Mouse (Mus musculus) CD4-positive, CD25-positive, alpha-beta regulatory T cell, adult 2 months (primary cell): ENCODE measurements at regions not wholly inside any gene's neighbourhood (a gene's known extent, or its start where the extent isn't known, plus 50 kb on each side); places are given as distances from the start of the nearest gene placed in this dataset.

Experiments
- DNase-seq: peaks from one replicate; pipeline ENCODE4 v3.0.0-alpha.2; 2012; ENCODE audit warnings: low read depth, low spot score

DNA sequence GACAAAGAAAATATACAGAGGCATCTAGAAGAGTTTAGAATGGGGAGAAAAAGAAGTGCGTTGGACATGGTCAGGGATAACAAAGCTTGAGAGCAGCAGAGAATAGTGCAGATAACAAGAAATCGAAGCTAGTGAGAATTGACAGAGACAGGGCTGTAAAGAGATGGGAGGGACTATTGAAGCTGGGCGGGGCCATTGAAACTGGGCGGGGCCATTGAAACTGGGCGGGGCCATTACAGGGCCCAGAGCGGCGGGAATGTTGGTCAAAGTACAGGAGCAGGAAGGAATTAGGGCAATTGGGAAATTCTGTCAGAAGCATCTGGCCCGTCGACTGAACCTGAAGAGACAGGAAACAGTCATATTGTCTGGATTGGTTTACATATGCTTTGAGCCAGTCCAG is 243.3 kb upstream of the Srek1ip1 start:
- no peak for DNase-seq

DNA sequence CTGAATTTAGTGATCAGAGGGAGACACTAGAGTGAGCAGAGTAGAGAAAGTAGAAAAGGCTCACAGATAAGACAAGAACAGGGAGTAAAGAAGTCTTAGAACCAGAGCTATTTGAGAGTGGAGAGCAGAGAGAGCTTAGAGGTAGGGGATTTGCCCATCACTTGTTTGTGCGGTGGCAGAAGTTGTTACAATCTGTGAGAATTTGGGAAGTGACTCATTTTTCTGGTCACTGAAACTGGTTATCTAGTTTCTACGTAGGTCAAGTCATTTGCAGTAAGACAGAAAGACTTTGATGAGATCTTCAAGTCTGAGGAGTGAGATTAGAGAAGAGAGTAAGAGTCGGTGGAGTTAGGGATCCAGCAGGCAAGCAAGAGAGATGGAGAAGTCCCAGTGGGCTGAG is 239.0 kb upstream of the Srek1ip1 start:
- DNase-seq = no peak

DNA sequence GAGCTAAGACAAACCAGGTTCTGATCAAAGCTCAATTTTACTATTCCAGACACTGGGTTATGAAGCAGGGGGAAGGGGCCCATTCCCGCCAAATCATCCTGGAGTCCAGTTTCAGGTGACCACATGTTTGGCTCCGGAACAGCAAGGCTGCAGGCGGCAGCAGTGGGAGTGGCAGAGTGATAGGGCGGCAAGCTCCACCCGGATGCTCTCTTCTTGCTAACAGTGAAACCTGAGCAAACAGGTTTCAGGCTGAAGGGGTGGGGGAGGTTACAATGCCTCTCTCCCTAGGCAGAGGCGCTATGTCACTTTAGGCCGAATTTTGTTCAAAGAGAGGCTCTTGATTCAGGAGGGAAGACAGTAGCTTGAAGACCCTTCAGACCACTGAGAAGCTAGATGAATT is 235.7 kb upstream of the Srek1ip1 start:
- DNase-seq = peak; percentile 33

DNA sequence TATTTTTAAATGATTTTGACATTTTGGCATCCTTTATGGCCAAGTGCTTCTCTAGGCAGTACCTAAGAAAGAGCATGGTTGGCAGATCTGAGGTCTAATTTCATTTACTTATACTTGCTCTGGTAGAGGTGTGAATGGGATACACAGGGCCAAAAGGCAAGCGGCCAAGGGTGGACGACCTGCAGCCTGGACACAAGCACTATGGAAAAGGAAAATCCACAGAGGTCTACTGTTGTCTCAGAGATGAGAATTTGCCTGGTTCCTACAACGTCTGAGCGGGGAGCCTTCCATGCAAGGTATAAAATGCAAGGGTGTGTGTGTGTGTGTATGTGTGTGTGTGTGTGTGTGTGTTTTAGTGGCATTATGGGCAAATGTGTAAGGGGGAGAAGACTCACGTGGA is 232.4 kb upstream of the Srek1ip1 start:
- DNase-seq = no peak

DNA sequence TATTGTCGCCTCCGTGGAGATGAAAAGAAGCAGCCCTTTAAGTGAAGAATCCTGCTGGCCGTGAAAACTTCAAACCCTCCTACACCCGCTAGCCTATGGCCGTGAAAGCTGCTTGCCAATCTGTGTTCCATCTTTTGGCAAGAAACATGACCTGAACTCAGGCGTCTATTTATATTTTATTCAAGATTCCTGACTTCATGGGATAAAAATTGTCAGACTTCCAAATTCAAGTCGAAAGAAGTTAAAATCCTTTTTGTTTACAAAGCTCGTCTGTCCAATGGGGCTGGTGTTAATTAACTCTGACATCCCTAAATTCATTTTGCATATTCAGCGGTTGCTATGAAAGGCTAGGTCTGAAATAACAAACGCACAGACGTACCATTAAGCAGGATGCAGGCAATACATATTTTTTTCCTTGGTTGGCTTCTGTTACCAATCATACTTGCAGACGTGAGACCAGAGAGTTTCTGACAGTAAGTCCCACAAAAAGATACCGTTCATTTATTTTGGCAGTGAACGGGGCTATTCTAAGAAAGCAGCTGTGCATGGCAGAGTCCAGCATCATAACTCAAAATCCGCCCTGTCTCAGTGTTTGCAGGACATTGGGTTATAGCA is 231.7 kb upstream of the Srek1ip1 start:
- DNase-seq = no peak

DNA sequence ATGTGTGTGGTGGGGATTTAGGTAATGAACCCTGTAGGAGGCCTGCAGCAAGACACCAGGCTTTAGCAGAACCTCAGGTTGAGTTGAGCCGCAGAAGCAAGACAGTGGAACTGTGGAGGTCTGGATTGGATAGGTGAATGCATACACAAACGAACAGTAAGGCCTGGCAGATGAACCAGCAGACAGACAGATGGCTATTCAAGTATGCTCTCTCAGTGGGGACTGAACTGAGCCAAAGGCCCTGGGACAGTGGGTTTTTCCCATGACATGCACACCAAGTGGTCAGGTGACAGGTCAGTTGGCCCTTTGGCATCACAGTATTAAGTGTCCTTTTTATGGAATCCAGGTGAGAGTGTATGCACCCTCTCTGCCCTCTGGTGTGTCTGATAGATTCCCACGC is 229.7 kb upstream of the Srek1ip1 start:
- DNase-seq = no peak

DNA sequence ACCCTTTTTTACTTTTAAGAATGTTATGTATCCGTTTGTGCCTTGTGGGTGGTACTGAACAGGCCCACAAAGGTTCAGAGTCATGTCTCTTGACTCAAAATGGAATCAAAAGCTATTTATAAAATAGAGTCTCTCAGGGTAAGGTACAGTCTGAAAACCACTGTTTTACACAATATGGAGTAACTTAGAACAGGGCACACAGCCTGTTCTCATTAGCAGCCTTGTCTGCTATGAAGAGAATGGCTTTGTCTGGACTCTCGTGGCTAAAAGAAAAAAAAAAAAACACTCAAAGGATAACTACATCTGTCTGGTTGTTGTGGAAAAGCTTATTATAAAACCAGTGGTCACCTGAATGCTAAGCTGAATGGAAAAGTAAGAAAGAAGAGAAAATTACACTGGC is 229.3 kb upstream of the Srek1ip1 start:
- DNase-seq = no peak

DNA sequence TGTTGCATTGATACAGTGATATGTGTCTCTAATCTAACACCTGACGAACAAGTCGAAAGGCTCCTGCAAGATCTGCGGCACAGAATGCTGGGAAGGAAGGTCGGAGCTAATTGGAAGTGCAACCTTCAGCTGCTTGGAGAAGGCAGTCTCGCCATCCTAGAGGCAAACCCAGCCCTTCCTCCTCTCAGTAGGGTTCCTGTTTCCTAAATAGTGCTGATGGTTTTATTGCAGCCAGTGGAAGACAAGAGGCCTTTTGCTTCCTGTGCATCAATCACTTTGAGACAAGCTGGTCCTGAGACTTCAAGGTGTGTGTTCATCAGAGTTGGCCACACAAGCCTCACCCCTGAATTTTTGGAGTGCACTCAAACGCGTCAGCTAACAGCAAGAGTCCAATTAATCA is 228.4 kb upstream of the Srek1ip1 start:
- DNase-seq = no peak

DNA sequence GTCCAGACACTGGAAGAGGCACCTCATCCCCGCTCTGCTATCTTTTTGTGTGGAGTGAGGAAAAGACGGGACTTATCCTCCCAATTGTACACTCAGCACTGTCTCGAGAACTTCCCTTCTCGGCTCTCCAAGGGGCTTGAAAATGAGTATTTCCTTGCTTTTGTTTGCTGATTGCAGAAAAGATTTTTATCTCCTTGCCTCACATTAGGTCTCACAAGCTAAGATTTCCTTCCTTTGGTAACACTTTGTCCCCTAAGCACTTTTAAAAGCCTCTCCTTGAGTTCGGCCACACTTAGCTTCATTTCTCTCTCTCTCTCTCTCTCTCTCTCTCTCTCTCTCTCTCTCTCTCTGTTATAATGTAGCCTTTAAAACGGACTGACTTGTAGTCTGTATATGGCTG is 222.5 kb upstream of the Srek1ip1 start:
- no peak for DNase-seq

DNA sequence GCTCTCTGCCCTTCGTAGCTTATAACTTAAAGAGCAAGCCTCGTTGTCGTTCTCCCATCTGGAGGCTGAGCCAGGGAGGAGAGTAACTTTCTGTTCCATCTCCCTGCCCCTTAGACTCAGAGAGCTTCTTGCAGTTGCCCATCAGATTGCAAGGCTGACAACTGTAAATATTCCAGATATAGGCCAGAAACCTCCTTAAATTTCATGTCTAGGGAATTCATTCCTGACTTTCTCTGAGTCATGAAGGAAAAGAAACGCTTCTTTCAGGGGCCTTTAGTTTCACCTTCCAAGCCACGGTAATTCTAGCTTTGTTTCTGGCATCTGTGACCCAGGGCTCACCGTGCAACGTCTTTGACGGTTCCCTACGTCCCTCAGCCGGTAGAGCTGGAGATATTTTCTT is 220.0 kb upstream of the Srek1ip1 start:
- no peak for DNase-seq

DNA sequence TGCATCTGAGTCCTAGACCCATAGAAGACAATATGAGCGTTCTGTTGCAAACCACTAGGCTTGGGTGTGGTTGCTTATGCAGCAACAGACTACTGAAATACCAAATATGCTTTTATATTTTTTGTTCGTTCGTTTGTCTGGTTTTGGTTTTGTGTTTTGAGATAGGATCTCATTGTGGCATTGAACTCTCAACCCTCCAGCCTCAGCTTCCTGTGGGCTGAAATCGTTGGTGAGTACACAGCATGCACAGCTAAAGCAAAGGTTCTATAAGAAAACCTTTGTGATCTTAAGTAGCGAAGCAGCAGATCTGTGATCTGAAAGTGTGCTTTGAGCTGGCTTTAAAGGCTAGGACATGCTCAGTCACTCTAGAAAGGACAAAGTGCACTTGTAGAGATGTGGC is 217.9 kb upstream of the Srek1ip1 start:
- peak; percentile 81 for DNase-seq

DNA sequence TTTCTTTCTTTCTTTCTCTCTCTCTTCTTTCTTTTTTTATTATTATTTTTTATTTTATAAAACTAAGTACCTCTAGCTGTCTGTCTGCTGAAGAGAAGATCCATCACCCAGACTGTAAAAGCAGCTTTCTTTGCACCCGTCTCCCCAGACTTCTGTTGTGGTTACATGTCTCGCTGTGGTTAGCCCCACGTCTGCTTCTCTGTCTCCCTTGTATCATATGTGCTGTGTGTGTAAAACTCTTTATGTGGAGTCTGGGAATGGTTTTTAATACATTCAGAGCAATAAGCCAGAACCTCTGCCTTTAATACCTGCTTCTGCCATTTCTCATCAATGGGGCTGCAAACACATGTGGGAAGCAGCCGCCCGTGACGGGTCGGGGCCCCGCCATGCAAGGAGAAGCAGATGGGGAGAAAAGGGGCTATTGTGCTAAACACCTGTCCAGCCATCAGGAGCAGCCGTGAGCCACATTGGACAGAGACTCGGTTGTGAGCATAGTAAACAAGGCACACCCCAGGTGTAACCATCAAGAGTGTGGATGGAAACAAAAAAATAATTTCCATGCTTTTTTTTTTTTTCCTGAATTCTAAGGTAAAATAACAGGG is 216.0 kb upstream of the Srek1ip1 start:
- peak; percentile 79 for DNase-seq

DNA sequence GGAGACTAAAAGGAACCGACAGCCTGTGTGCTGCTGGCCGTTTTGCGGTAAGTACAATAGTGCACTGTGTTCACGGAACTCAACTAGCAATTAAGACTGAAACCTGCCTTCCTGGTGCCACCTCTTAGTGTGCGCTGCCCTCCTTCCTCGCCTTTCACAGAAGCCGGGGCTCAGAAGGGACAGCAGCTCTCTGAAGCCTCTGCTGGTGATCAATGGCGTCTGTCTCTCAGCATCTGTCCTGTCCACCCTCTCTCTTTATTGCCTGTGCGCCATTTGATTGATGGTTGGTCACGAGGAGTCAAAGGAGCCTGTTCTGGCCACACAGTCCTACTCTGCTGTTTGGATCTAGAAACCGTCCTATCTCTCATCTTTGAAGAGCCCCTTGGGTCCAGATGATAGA is 214.4 kb upstream of the Srek1ip1 start:
- DNase-seq = peak; percentile 64

DNA sequence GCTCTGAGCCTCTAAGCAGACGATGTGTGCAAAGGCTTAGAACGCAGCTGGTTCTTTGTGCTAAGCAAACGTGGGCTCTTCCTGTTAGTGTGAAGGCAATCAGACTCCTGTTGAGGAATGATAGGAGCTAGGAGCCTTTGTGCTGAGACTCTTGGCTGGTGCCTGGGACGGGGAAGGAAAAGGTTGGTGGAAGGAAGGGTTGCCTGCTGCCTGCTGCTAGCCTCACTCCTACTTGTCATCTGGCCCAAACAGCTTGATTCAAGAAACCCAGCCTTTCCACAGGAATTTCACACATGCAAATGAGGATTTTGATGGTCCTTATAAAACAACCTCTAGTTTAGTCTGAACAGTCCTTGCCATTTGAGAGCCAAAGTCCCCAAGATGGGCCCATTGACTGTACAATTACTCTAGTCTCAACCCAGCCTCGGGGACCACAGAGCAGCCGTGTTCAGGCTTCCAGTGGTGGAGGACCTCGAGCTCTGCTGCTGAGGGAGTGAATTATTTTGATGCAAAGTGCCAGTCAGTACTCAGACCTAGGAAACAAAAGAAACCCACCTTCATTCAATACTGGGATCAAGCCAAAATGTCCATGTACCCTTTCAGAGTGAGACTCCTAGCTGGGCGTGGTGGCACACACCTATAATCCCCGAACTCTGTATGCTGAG is 211.5 kb upstream of the Srek1ip1 start:
- DNase-seq = no peak
